Mouse (Mus musculus) forebrain, embryonic 15.5 days (tissue): ENCODE measurements at regions not wholly inside any gene's neighbourhood (a gene's known extent, or its start where the extent isn't known, plus 50 kb on each side); places are given as distances from the start of the nearest gene placed in this dataset.
A peak's percentile ranks its signal among the peaks of the same experiment; 100 is the strongest.

Source experiments
- ATAC-seq: fragments of 200-750 bp; cut with Nextera tagmentation; replicated peaks from 2 replicates; pipeline ENCODE4 v1.8.0; 2017; ENCODE audit warnings: mild to moderate bottlenecking, moderate TSS enrichment, moderate library complexity
- H3K27ac ChIP-seq: fragments of 300-500 bp; sonication (generic); replicated peaks from 2 replicates; pipeline ENCODE4 v1.5.1; 2015; ENCODE audit warnings: mild to moderate bottlenecking, inconsistent platforms
- H3K27me3 ChIP-seq: fragments of 300-500 bp; sonication (generic); 2 replicates; pipeline ENCODE4 v1.6.1; 2015; ENCODE audit warnings: inconsistent platforms
- H3K36me3 ChIP-seq: fragments of 300-500 bp; sonication (generic); 2 replicates; pipeline ENCODE4 v1.6.1; 2015; ENCODE audit warnings: mild to moderate bottlenecking, inconsistent platforms
- H3K4me1 ChIP-seq: fragments of 300-500 bp; sonication (generic); 2 replicates; pipeline ENCODE4 v1.6.1; 2015; ENCODE audit warnings: inconsistent platforms
- H3K4me2 ChIP-seq: fragments of 300-500 bp; sonication (generic); replicated peaks from 2 replicates; pipeline ENCODE4 v1.6.1; 2015; ENCODE audit warnings: mild to moderate bottlenecking, inconsistent platforms
- H3K4me3 ChIP-seq: fragments of 300-500 bp; sonication (generic); 2 replicates; pipeline ENCODE4 v1.5.1; 2015; ENCODE audit warnings: mild to moderate bottlenecking, inconsistent platforms
- H3K9ac ChIP-seq: fragments of 300-500 bp; sonication (generic); replicated peaks from 2 replicates; pipeline ENCODE4 v1.6.1; 2015; ENCODE audit warnings: mild to moderate bottlenecking, inconsistent platforms
- H3K9me3 ChIP-seq: fragments of 300-500 bp; sonication (generic); 2 replicates; pipeline ENCODE4 v1.6.1; 2016; ENCODE audit warnings: inconsistent platforms
- WGBS: fragments of 180-500 bp; shearing (Covaris S2); methylation state at CpG from one replicate; pipeline ENCODE4 v1.1.7; 2015; ENCODE audit warnings: mixed read lengths; 5-methylcytosine and 5-hydroxymethylcytosine counted together

DNA sequence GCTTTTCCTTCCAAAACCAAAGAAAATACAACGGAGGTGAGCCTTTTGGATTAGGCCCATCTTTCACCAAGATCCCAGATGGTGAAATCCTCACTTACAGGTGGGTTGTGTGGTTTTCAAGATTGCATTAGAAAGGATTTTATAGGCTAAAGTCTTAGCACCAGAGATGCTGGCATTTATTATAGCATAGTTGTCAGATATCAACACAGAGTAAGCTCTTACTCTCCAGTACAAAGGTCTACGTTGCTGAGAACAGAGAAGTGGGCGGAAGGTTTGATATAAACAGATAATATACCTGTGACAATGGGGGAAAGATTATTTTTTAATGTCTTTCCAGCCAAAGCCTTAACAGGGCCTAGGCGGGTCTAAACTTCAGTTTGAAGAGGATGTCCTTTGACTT, 57.4 kb upstream of the Cyp1b1 start:
- no peak for ATAC-seq
- H3K9ac ChIP-seq, result no peak overlapping the region
- no peaks in the 10 kb centered on the region for H3K27me3 ChIP-seq
- H3K36me3 ChIP-seq, result no peaks in the 10 kb centered on the region
- 61% methylated on average over 4 of the region's 4 CpGs for WGBS
- H3K9me3 ChIP-seq, result no peaks in the 10 kb centered on the region
- no peak overlapping the region for H3K4me3 ChIP-seq
- H3K27ac ChIP-seq, result no peak overlapping the region
- H3K4me1 ChIP-seq, result no peaks in the 10 kb centered on the region
- no peak overlapping the region for H3K4me2 ChIP-seq

DNA sequence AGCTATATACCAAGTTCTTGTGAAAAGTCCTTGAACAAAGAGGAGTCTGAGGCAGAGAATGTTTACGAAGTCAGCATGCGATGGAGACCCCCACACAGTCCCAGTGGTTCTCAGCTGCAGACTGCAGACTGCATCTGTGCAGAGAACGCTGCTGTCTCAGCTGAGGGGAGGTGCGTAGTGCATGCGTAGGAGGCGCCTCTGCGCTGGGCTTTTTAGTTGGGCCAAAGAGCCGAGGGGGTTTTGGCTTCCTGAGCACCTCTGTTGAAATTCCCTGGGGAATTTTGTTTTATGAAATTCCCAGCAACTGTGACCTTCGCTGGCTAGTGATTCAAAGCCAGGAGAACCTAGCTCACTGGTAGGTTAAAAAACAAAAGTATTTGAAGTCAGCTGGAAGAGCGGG, 56.9 kb upstream of the Cyp1b1 start:
- Histone ChIP-seq H3K36me3 (no peaks in the 10 kb centered on the region), H3K9ac (no peak overlapping the region), H3K9me3 (no peaks in the 10 kb centered on the region), H3K27me3 (no peaks in the 10 kb centered on the region), H3K4me2 (no peak overlapping the region), H3K4me1 (no peaks in the 10 kb centered on the region), H3K4me3 (no peak overlapping the region), H3K27ac (no peak overlapping the region)
- peak; percentile 61; the same call in 1 of the 2 replicates for ATAC-seq
- 12% methylated on average over 10 of the region's 10 CpGs for whole genome bisulfite sequencing

DNA sequence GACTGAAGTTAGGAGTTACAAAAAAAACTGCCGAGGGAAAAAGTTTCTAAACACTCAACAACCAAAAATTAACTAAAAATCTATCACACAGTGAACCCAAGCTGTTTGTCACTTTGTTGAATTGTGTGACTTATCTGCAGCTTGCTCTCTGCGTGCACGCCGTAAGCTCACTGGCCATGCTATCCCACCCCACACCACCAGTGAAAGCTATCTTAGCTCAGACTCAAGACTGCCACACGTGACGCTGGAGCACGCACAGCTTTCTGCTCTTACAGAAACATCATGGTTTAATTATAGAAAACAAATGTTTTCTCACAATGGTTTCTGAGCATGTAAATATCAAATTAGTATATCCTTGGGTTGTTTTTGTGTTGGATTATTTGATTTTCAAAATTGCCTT, 56.0 kb upstream of the Cyp1b1 start:
- WGBS, result 78% methylated on average over 7 of the region's 7 CpGs
- ATAC-seq, result no peak
- no peak overlapping the region for H3K9ac ChIP-seq
- H3K4me1 ChIP-seq, result no peaks in the 10 kb centered on the region
- no peak overlapping the region for H3K4me2 ChIP-seq
- no peaks in the 10 kb centered on the region for H3K9me3 ChIP-seq
- no peak overlapping the region for H3K4me3 ChIP-seq
- H3K36me3 ChIP-seq, result no peaks in the 10 kb centered on the region
- H3K27ac ChIP-seq, result no peak overlapping the region
- H3K27me3 ChIP-seq, result no peaks in the 10 kb centered on the region

DNA sequence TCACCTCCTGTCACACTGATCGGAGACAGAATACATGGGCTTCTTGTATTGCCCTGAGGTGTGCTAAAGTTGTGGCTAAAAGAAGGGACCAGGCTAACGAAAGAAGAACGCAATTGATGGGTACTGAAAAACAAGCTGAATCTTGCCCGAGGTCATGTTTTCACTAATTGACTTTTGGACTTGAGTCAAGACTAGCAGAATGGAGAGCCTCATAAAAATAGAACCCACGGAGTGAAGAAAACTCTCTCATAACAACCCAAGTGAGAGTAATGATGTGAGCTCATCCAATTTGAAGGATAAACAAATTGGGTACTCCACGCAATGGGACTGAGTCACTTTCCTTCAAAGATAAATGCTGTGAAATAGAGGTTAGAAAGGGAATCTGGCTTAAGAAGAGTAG, 55.0 kb upstream of the Cyp1b1 start:
- Histone ChIP-seq H3K27ac (no peak overlapping the region), H3K4me2 (no peak overlapping the region), H3K9me3 (no peaks in the 10 kb centered on the region), H3K4me3 (no peak overlapping the region), H3K27me3 (no peaks in the 10 kb centered on the region), H3K4me1 (peaks cover 4% of the 10 kb centered on the region; the same call in 1 of the 2 replicates), H3K9ac (no peak overlapping the region), H3K36me3 (no peaks in the 10 kb centered on the region)
- WGBS, result 52% methylated on average over 6 of the region's 6 CpGs
- no peak for ATAC-seq

DNA sequence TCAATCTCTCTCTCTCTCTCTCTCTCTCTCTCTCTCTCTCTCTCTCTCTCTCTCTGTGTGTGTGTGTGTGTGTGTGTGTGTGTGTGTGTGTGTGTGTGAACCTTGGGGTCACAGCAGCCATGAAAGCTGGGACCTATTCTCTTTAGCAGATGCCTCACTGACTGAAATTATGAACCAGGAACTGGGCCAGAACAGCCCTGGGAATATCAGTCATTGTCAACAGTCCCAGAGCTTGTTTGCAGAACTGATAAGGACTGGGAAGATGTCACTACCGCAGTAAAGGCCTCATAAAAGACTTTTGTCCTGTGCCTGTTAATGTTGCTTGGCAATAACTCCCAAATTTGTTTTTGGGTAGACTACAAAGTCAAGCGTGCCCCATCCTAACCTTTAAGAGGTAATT, 53.2 kb upstream of the Cyp1b1 start:
- ATAC-seq, result no peak
- Histone ChIP-seq H3K9ac (no peak overlapping the region), H3K4me1 (peaks cover 4% of the 10 kb centered on the region; the same call in 1 of the 2 replicates), H3K36me3 (no peaks in the 10 kb centered on the region), H3K27ac (no peak overlapping the region), H3K9me3 (no peaks in the 10 kb centered on the region), H3K27me3 (no peaks in the 10 kb centered on the region), H3K4me2 (no peak overlapping the region), H3K4me3 (no peak overlapping the region)
- 80% methylated on average over 2 of the region's 2 CpGs for WGBS

DNA sequence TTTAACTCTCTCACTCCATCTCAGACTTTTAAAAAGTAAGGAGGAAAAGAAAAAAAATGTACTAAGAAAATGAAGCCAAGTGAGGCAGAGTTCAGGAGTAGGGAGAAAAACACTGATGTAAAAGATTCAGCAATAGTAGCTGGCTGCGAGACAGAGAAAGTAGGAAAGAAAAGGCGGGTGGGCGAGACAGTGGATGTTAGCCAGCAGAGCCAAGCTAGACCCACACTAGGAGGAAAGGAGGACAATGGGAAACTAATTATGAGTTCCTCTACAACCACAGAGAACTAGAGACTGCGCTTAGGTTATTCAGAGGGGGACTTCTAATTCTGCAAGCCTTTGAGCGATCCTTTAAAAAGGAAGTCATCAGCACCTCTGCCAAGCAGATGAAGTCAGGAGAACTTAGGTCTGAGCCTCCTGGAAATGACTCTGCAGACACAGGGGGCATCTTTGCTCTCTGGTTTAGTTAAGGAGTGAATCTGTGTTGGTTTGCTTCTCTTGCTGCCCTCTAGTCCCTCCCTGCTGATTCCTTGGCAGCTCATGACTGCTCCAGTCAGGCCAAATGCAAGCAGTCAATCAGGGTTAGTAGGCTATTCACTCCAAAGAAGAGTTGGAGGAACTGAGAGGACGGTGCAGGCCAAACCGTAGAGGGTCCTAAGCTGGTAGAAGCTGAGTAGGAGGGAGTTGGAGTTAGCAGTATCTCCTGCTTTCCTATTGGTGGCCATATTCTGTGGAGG, 50.4 kb upstream of the Cyp1b1 start:
- H3K9me3 ChIP-seq, result no peaks in the 10 kb centered on the region
- H3K4me3 ChIP-seq, result no peak overlapping the region
- H3K27ac ChIP-seq, result 0 out of 2 replicates have a peak overlapping the region, but pooled peaks have one; percentile 34
- H3K36me3 ChIP-seq, result no peaks in the 10 kb centered on the region
- H3K4me1 ChIP-seq, result peaks cover 4% of the 10 kb centered on the region; the same call in 1 of the 2 replicates
- H3K9ac ChIP-seq, result no peak overlapping the region
- ATAC-seq, result 0 out of 2 replicates have a peak, but pooled peaks have one; percentile 29
- 60% methylated on average over 7 of the region's 7 CpGs for WGBS
- H3K4me2 ChIP-seq, result no peak overlapping the region
- H3K27me3 ChIP-seq, result no peaks in the 10 kb centered on the region
